Comparison of ENCODE assay signal across 8 mouse cellular contexts in the genomic region with DNA sequence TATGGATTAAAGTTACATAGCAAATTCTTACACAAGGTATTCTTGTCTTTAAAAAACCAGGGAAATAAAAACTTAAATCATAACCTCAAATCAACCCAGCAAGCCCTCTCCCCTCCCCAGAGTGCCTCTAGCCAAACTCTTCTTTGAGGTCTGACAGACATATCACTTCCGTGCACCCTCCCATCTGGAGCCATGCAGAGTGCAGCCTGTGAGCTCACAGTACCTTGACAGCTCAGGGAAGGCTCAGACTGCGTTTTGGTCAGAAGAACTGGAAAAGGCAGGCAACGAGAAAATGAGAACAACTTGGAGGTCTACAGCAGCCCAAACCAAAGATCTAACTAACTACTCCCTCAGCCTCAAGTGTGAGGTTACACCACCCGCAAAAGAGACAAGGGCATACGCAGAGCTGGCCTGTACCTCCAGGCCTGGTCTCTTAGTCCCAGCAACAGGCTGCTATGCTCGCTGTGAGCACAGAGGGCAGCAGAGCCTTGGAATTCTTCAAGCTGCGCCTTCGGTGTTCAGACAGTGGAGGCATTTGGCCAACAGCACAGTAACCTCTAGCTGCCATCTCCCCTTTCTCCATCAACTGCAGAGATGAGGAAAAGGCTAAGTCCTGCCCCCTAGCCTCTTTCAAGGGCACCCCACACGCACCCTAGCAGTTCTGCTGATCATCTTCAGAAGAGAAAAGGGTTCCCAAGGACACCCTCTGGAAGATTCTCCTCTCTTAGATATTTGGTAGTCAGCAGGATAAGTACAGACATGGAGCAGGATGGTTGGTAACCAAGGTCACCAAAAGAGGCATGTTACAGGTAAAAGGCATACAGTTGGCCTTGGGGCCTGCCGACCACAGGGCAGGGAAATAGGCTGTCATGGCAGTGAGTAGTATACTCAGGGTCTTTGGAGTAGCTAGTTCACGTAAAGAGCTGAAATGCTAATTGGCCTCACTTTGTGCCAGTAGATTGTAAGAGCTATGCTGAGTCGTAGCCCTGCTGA.
A peak's percentile ranks its signal among the peaks of the same experiment; 100 is the strongest.
DNase-seq lines count a peak whose midpoint lies in the region; ATAC-seq and TF ChIP-seq lines count a peak whose summit lies in the region.

No protein-coding gene starts in this region.

- no peak for TF ChIP-seq EP300 in liver, postnatal 0 days (IDR thresholded peaks at IDR 0.05; ENCODE audit: low read depth)

- H3K27ac ChIP-seq in forebrain, postnatal 0 days (ENCODE audit: low read depth, low read length): no peak overlapping the region
- no peak overlapping the region for H3K27ac ChIP-seq in liver, postnatal 0 days (ENCODE audit: low read depth)

- peaks cover 11% of the 10 kb centered on the region for H3K4me1 ChIP-seq in E14TG2a.4 (replicated peaks; ENCODE audit: low read depth, low read length)
- H3K4me1 ChIP-seq in forebrain, postnatal 0 days (ENCODE audit: insufficient read depth): no peaks in the 10 kb centered on the region
- no peaks in the 10 kb centered on the region for H3K4me1 ChIP-seq in liver, postnatal 0 days (ENCODE audit: insufficient read depth)

- DNase-seq in cerebellum, adult 18-20 months: peak; percentile 63 to 66
- DNase-seq in forebrain, postnatal 0 days: peak; percentile 85
- peak; percentile 27 for DNase-seq in heart, postnatal 25 days (ENCODE audit: low spot score)
- peak; percentile 54 for DNase-seq in large intestine, adult 2 months (ENCODE audit: low read depth, low spot score)
- peak; percentile 58 for DNase-seq in liver, postnatal 0 days
- peak; percentile 61 for DNase-seq in ovary, postnatal 10 days (ENCODE audit: low spot score)
- DNase-seq in urinary bladder, postnatal 36 days (ENCODE audit: low spot score in 2 of 2): peak; percentile 79 to 86

- no peak overlapping the region for H3K4me2 ChIP-seq in forebrain, postnatal 0 days (ENCODE audit: low read depth)
- no peak overlapping the region for H3K4me2 ChIP-seq in liver, postnatal 0 days (ENCODE audit: low read depth, low read length)

- peak; percentile 95 for ATAC-seq in forebrain, postnatal 0 days
- ATAC-seq in liver, postnatal 0 days: peak; percentile 70

- peak; percentile 61 for TF ChIP-seq CTCF in E14TG2a.4 (conservative IDR thresholded peaks at IDR 0.05; ENCODE audit: low read length)
- peak; percentile 92 for TF ChIP-seq CTCF in forebrain, postnatal 0 days (IDR thresholded peaks at IDR 0.05; ENCODE audit: low read depth)
- TF ChIP-seq CTCF in liver, postnatal 0 days (IDR thresholded peaks at IDR 0.05; ENCODE audit: low read depth): peak; percentile 79

- WGBS in forebrain, postnatal 0 days: 23% methylated on average over 12 of the region's 12 CpGs
- WGBS in large intestine, adult 2 months: 47% methylated on average over 12 of the region's 12 CpGs
- 31% methylated on average over 12 of the region's 12 CpGs for WGBS in liver, postnatal 0 days (ENCODE audit: insufficient replicate concordance)

- no peaks in the 10 kb centered on the region for H3K27me3 ChIP-seq in E14TG2a.4 (ENCODE audit: insufficient read depth, low read length)
- no peaks in the 10 kb centered on the region for H3K27me3 ChIP-seq in forebrain, postnatal 0 days (ENCODE audit: insufficient read depth, low read length)
- H3K27me3 ChIP-seq in liver, postnatal 0 days (ENCODE audit: insufficient read depth, low read length): no peaks in the 10 kb centered on the region

- intact Hi-C loops in heart, postnatal 25 days (cut with DNase I): loop anchor here (2.0 to 5.0 kb wide), 3 partner anchors 159 to 184 kb away; no protein-coding TSS in a partner anchor

- no peak overlapping the region for H3K4me3 ChIP-seq in E14TG2a.4 (replicated peaks; ENCODE audit: low read length)
- no peak overlapping the region for H3K4me3 ChIP-seq in forebrain, postnatal 0 days (ENCODE audit: low read depth, low read length)
- no peak overlapping the region for H3K4me3 ChIP-seq in liver, postnatal 0 days (ENCODE audit: low read depth, low read length)

- no peaks in the 10 kb centered on the region for H3K9me3 ChIP-seq in E14TG2a.4 (ENCODE audit: low read length)
- H3K9me3 ChIP-seq in forebrain, postnatal 0 days (ENCODE audit: low read length): no peaks in the 10 kb centered on the region
- H3K9me3 ChIP-seq in liver, postnatal 0 days (ENCODE audit: low read length): no peaks in the 10 kb centered on the region

- no peak overlapping the region for H3K9ac ChIP-seq in forebrain, postnatal 0 days
- no peak overlapping the region for H3K9ac ChIP-seq in liver, postnatal 0 days (replicated peaks)

- H3K36me3 ChIP-seq in E14TG2a.4 (ENCODE audit: insufficient read depth, low read length): peaks cover 89% of the 10 kb centered on the region
- H3K36me3 ChIP-seq in forebrain, postnatal 0 days (ENCODE audit: insufficient read depth): no peaks in the 10 kb centered on the region
- no peaks in the 10 kb centered on the region for H3K36me3 ChIP-seq in liver, postnatal 0 days (replicated peaks; ENCODE audit: insufficient read depth, low read length)

Comparison
In these comparisons a context has a peak if more than half of its experiments do, and no peak if none do; other contexts are left out.
1. DNase-seq: peak in every context shown above with its lines; median percentile 85 in forebrain, postnatal 0 days; 82 in urinary bladder, postnatal 36 days; 64 in cerebellum, adult 18-20 months; 61 in ovary, postnatal 10 days; 58 in liver, postnatal 0 days; 54 in large intestine, adult 2 months; 27 in heart, postnatal 25 days.